Mouse (Mus musculus): ENCODE data around the gene Mthfd1. TPM values are rescaled to one million over a fixed set of nuclear protein-coding genes. Genes with fewer than 3 reads are reported as not detected.

Gene Mthfd1
- total RNA-seq, 2 experiments from 2014 or later = 29.4 to 29.7 TPM

GRCm38 (mm10) chr12:76290271-76290670, 35.2 kb downstream of the Mthfd1 start:
- intact Hi-C loops (cut with DNase I) = no loop called here
- DNase-seq = no peak

DNA sequence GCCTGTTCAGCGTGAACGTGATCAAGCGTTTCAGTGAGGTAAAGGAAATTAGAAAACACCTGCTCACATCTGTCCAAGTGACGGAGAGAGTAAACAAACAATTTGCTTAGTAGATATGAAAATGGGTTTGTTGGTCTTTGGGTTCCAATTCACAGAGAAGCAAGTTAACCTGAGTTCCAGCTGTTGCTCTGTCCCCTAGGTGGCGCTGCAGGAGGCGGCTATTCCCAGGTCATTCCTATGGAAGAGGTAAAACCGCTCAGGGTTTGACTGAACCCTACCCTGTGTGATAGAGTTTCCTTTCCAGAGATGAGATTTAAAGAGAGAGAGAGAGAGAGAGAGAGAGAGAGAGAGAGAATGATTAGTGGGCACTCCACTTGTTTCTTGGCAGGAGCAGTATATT, 38.1 kb downstream of the Mthfd1 start:
- peak; percentile 77 to 84 for DNase-seq
- intact Hi-C loops (cut with DNase I) = loop anchor here (1.0 kb wide), 2 partner anchors 49 to 179 kb away; no protein-coding TSS in a partner anchor

DNA sequence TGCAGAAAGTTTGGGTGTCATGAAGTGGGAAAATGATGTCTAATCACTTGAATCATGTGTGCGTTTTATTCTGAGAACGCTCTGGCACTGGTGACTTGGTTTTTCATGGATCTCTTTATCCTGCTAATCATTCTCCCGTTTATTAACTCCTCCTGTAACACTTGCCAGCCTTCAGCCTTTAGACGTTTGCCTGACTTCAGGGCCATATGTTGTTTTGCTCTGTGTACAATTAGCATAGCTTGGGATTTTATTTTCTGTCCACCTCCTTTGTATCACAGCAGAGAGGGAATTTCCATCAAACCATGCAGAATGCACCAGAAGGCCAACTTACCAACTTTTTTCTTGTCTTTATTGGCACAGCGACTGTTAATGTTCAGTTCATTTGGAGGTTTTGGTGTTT, 42.7 kb downstream of the Mthfd1 start:
- no peak for DNase-seq
- intact Hi-C loops (cut with DNase I) = no loop called here

DNA sequence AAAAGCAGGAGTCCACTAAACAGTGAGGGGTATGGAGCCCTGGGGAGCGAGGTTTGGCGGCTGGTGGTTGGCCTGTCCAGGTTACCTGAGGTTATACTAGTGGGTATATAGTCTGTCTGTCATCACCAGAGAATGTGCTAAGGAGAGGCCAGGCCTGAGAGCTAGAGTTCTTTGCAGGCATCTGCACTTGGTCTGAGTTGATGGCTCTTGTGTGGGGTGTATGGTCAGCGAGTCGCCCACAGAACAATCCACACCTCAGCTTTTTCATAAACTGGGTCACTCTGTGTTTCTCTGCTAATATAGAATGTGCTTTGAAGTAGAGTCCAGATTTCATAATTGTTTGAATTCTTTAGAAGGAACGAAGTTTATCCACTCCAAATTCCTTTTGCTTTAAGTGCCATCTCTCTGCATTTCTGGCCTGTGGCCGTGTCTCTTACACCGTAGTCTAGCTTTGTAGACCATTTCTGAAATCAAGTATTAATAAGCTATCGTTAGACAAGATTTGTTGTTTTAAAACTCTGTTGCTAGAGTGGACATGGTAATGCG, 44.3 kb downstream of the Mthfd1 start:
- intact Hi-C loops (cut with DNase I) = no loop called here

GRCm38 (mm10) chr12:76300367-76300766, 45.3 kb downstream of the Mthfd1 start:
- DNase-seq = no peak
- intact Hi-C loops (cut with DNase I) = no loop called here

More for the DNA sequence above, 44.3 kb downstream of the Mthfd1 start:
- DNase-seq = no peak

DNA sequence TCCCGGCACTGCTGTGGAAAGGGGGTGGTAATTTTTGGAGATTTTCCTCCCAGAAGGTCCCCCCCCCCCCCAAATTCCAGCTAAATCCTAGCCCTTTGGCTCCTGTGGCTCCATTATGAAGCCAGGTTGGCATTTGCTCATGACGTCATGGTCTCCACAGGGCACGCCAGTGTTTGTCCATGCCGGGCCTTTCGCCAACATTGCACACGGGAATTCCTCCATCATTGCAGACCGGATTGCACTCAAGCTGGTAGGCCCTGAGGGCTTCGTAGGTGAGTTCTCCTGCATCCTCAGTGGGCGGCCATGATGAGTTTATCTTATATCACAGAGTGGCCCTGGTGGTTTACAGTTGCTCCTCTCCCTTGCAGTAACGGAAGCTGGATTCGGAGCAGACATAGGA, 48.4 kb downstream of the Mthfd1 start:
- intact Hi-C loops (cut with DNase I) = no loop called here

GRCm38 (mm10) chr12:76304199-76304598, 49.1 kb downstream of the Mthfd1 start:
- intact Hi-C loops (cut with DNase I) = no loop called here
- peak in 1 of 2 experiments; percentile 15 for DNase-seq

More for the DNA sequence above, 48.4 kb downstream of the Mthfd1 start:
- DNase-seq = no peak

DNA sequence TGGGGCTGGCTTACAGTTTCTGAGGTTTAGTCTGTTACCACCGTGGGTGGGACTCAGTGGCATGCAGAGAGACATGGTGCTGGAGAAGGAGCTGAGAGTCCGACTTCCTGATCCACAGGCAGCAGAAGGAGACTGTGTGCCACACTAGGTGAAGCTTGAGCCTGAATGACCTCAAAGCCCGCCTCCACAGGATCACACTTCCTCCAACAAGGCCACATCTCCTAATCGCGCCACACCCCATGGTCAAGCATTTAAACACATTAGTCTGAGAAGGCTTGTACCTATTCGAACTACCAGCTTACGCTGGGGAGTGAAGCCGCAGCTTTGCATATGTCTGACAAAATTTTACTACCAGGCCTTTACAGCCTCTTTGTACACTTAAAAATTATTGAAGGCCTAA, 50.0 kb downstream of the Mthfd1 start:
- intact Hi-C loops (cut with DNase I) = no loop called here
- no peak for DNase-seq

DNA sequence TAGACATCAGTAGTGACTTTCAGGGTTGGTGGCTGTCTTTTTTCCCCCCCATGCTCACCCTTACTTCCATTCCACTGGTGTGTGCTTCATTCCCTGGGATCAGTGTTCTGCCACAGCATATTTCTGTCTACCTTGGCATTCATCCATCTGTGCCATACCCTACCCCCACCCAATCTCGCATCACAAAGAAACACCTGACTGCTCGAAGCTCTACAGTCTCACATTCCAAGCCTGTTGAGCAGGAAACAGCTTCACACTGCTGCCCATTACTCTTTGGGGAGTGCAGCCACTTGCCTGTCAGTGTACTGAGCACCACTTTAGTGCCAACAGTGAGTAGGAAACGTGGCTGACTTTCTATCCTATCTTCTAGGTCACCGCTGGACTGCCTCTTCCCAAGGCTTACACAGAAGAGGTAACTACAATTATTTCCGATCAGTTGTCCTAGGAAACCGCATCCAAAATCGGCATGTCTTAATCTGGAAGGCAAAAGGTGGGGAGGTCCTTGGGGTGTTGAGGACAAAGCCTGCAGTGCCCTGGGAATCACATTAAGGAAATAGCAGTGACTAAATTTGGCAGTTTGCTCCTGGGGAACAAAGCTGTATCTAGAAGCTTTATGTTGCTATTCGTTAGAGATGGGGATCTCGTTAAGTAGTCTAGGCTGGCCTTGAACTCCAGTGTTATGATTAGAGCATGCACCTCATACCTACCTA, 51.9 kb downstream of the Mthfd1 start:
- DNase-seq = no peak
- intact Hi-C loops (cut with DNase I) = no loop called here

GRCm38 (mm10) chr12:76307964-76308363, 52.9 kb downstream of the Mthfd1 start:
- peak; percentile 35 to 43 for DNase-seq

GRCm38 (mm10) chr12:76308436-76308835, 53.3 kb downstream of the Mthfd1 start:
- no peak for DNase-seq
- intact Hi-C loops (cut with DNase I) = no loop called here

More at GRCm38 (mm10) chr12:76307964-76308363, 52.9 kb downstream of the Mthfd1 start:
- intact Hi-C loops (cut with DNase I) = no loop called here

GRCm38 (mm10) chr12:76310007-76310406, 54.9 kb downstream of the Mthfd1 start:
- DNase-seq = no peak
- intact Hi-C loops (cut with DNase I) = no loop called here

DNA sequence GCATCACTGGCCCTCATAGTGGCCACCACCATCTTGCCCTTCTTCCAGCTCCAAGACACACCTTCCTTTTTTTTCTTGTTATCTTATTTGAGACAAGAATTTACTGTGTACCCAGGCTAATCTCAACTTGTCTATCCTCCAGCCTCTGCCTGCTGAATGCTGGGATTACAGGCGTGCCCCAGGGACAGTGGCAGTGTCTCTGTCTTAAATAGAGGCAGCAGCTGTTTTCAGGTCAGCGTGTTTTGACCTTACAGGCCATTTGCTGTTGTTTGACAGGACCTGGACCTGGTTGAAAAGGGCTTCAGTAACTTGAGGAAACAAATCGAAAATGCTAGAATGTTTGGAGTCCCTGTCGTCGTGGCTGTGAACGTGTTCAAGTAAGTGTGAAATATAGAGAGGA, 55.5 kb downstream of the Mthfd1 start:
- intact Hi-C loops (cut with DNase I) = no loop called here
- DNase-seq = no peak

DNA sequence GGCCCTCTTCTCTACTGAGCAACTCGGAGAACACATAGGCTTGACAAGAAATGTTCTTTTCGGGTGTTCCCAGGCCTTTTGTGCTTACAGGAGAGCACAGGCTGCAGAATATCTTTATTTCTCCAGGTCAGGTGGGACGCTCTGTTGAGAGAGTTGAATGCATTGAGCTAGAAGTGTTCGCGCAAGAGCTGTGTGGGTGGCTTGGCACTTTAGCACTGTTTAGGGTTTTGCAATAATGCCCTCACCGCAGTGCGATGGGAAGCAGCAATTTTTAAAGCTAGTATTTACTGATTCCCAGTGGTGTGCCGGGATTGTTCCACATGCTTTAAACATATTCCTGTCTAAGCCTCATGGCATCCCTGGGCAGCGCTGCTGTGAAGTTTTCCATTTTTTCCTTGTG, 56.1 kb downstream of the Mthfd1 start:
- DNase-seq = no peak
- intact Hi-C loops (cut with DNase I) = no loop called here

- intact Hi-C loops (cut with DNase I) = no loop called here
Observed at GRCm38 (mm10) chr12:76311951-76312350, 56.9 kb downstream of the Mthfd1 start.

GRCm38 (mm10) chr12:76318282-76319212, 63.4 kb downstream of the Mthfd1 start:
- no peak for DNase-seq
- intact Hi-C loops (cut with DNase I) = no loop called here

More at GRCm38 (mm10) chr12:76311951-76312350, 56.9 kb downstream of the Mthfd1 start:
- DNase-seq = no peak

DNA sequence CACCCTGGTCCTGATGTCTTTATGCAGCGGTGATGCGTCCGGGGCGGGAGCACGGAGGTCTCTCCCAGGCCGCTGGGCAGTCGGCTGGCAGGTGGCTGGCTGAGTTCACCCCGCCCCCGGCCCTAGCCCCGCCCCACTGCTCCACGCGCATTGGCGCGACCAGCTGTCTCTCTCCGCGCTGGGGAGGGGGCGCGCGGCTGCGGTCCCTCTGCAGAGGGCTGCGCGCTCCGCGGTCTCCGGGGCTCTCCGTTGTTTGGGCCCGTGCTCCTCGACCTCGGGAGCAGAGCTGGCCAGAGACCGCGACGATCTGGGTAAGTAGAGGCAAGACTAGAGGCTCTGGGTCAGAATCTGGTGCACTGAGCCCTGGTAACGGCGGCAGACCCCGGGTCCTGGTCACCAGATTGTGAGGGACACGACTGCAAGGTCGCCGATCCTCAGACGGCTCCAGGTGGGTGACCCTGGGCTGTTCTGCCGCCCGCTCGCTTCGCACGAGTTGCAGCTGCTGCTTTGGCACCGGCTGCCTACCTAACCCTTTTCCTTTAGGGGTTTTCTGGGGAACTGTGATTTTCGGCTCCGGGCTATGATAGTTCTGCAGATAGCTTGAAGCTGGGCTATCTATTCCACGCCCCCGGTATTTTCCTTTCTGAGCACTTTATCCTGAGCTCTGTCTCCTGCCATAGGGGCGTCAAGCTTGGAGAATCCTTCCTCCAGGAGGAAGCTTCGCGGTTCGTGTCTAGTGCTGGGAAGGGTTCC, 69.8 kb downstream of the Mthfd1 start, which contains the start of gene Akap5:
Gene Akap5, plus strand, starts transcription at position 213 of the 753 bp plus-strand sequence.
- intact Hi-C loops (cut with DNase I) = no loop called here

GRCm38 (mm10) chr12:76326437-76327220, 71.5 kb downstream of the Mthfd1 start:
- intact Hi-C loops (cut with DNase I) = no loop called here
- no peak for DNase-seq

More for the DNA sequence above, 69.8 kb downstream of the Mthfd1 start, which contains the start of gene Akap5:
- peak; percentile 66 to 68 for DNase-seq

Data from heart, postnatal 14 days (tissue).